Mouse (Mus musculus) gonadal fat pad, adult 2 months (tissue): ENCODE results near the gene Hspa1a. TPM values are rescaled to one million over a fixed set of nuclear protein-coding genes. Genes with fewer than 3 reads are reported as not detected.
"Not testable (repeated sequence)": the region's sequence is repeated elsewhere in the genome, so short reads cannot be mapped to it uniquely, and the experiment has no call there.

Source experiments
- DNase-seq: peaks from one replicate; pipeline ENCODE4 v3.0.0-alpha.2; 2012; ENCODE audit warnings: low read depth
- polyA plus RNA-seq: library from polyadenylated mRNA; depleted of rRNA; stranded (reverse); fragments of >200 nt; gene quantifications from 2 replicates; pipeline ENCODE4 v1.2.3, GENCODE M21; 2012

Hspa1a gene
- polyA plus RNA-seq, 1 experiment, result 37.0 TPM

DNA sequence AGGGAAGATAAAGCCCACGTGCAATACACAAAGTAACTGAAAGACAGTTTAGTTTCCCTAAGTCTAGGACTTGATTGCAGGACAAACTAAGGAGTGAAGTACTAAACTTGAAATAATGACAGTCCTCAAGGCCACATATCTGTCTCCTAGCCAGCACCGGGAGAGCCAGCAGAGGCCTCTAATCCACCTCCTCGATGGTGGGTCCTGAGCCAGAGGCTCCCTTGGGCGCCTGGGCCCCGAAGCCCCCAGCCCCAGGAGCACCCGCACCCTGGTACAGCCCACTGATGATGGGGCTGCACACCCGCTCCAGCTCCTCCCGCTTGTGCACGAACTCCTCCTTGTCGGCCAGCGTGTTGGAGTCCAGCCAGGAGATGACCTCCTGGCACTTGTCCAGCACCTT lies 2.1 kb downstream of the Hspa1a start, which contains the start of gene Gm20481:
Gene Gm20481 (plus strand): TSS at position 91 of the 400 bp plus-strand sequence.
- DNase-seq, result not testable (repeated sequence)

DNA sequence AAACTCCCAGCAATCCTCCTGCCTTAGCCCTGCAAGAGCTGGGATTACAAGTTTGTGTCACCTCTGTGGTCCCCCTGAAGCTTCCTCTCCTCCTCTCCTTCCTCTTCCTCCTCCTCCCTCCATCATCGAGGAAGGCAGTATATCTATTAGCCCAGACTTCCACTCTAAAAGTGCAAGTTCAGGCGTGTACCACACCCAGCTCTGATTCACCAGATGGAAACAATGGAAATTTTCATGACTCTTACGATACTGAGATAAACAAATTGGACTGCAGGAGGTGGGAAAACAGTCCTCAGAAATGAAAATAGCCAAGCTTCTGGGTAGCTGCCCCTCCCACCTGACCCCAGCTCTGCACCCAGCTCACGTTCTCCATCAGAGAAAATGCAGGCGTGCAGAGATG lies 6.3 kb downstream of the Hspa1a start:
- no peak for DNase-seq

DNA sequence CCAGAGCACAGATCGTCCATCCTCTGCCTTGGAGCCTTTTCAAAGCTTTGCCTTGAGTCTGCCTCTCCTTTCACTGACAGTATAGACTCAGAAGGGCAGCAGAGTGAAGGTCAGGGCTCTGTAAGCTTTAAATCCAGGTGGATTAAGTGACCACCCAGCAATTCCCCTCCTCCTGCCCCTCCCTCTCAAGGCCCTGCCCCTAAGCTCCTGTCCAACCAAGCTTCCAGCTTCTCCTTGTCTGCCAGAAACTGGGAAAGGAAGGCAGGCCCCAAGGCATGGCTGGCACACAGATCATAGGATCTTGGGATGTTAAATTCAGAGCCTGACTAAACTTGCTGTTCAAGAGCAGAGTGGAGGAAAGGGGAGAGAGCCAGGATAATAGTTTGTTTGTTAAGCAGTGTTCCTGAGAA lies 7.3 kb downstream of the Hspa1a start:
- DNase-seq, result peak; percentile 98

GRCm38 (mm10) chr17:34962841-34963240 lies 9.1 kb downstream of the Hspa1a start:
- no peak for DNase-seq

DNA sequence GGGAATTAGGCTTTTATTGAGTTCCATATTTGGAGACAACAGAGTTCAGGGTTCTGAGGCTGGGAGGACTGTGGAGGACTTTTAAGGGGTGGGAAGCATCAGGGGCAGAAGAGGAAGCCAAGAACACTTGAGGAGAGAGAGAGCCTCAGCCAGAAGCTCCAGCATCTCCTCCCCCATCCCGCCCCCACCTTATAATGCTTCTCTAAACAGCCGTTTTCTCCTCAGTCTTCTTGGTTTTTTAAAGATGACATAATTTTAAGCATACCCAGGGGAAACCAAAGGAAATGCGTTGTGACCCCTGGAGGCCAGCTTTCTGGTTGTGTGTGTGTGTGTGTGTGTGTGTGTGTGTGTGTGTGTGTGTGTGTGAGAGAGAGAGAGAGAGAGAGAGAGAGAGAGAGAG lies 9.8 kb downstream of the Hspa1a start:
- DNase-seq, result no peak

DNA sequence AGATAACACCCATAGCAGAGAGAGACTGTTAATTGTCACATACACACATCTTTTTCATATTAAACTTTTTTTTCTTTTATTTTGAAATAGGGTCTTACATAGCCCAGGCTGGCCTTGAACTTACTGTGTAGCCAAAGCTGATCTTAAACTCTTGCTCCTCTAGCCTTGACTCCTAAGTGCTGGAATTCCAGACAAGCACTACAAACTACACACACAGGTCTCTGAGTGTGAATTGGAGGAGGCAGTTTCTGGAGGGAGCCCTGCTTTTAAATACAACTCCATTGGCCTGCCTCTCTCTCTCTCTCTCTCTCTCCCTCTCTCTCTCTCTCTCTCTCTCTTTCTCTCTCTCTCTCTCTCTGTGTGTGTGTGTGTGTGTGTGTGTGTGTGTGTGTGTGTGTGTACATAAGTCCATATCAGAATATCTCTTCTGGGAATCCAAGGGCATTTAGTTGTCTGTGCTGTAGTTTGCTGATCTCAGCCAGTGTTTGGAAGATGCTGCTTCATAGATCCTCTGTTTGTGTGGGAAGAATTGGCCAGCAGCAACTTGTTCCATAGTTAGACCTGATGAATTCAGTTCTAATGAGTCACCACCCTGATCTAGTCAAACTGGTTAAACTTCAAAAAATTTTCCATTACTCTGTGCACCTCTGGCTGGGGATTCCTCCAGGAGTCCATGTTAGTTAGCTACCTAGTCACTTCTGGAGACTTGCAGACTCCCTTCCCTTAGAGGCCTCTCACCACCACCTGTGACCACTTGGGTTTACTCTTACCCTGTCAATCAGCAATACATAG lies 11.1 kb downstream of the Hspa1a start:
- no peak for DNase-seq

- no peak for DNase-seq
Measured at GRCm38 (mm10) chr17:34959881-34960515, 12.0 kb downstream of the Hspa1a start.

DNA sequence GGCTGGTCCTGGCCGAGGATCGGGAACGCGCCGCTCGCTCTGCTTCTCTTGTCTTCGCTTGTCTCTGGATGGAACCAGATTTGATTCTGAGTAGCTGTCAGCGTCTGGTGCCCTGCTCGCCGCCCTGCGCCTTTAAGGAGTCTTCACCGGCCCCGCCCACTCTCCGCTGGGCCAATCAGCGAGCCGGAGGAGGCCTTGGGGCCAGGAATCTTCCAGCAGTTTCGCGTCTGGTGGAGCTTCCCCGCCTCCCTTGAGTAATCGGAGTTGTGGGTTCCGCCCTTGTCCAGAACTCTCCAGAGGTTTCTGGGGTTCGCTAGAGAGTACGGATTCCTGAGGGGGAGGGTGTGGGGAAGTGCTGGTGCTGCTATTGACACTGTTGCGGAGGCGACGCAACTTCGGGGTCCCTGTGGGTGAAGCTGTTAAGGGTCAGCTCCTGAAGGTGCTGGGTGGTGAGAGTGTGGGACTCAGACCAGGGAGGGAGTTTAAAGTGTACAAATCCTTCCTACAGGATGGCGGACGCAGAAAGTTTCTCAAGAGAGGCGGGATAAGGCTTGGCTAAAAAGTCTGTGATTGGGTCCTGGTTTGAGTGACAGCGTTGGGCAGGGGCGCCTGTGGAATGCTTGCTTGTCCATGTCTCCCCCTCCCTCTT lies 12.7 kb downstream of the Hspa1a start, which contains the start of gene Hspa1b:
Gene Hspa1b (minus strand): TSS at position 109 of the 649 bp plus-strand sequence.
- DNase-seq, result not testable (repeated sequence)

- not testable (repeated sequence) for DNase-seq
Measured at GRCm38 (mm10) chr17:34958734-34959129, 13.2 kb downstream of the Hspa1a start.

DNA sequence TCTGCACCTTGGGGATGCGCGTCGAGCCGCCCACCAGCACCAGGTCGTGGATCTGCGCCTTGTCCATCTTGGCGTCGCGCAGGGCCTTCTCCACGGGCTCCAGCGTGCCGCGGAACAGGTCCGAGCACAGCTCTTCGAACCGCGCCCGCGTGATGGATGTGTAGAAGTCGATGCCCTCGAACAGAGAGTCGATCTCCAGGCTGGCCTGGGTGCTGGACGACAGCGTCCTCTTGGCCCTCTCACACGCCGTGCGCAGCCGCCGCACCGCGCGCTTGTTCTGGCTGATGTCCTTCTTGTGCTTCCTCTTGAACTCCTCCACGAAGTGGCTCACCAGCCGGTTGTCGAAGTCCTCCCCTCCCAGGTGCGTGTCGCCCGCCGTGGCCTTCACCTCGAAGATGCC lies 14.0 kb downstream of the Hspa1a start:
- not testable (repeated sequence) for DNase-seq

DNA sequence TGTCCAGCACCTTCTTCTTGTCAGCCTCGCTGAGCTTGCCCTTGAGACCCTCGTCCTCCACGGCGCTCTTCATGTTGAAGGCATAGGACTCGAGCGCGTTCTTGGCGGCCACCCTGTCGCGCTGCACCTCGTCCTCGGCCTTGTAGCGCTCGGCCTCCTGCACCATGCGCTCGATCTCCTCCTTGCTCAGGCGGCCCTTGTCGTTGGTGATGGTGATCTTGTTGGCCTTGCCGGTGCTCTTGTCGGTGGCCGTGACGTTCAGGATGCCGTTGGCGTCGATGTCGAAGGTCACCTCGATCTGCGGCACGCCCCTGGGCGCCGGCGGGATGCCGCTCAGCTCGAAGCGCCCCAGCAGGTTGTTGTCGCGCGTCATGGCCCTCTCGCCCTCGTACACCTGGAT lies 14.7 kb downstream of the Hspa1a start:
- DNase-seq, result not testable (repeated sequence)

GRCm38 (mm10) chr17:34956340-34956739 lies 15.6 kb downstream of the Hspa1a start:
- no peak for DNase-seq

GRCm38 (mm10) chr17:34955884-34956283 lies 16.1 kb downstream of the Hspa1a start:
- no peak for DNase-seq

GRCm38 (mm10) chr17:34954831-34955230 lies 17.1 kb downstream of the Hspa1a start:
- DNase-seq, result no peak

DNA sequence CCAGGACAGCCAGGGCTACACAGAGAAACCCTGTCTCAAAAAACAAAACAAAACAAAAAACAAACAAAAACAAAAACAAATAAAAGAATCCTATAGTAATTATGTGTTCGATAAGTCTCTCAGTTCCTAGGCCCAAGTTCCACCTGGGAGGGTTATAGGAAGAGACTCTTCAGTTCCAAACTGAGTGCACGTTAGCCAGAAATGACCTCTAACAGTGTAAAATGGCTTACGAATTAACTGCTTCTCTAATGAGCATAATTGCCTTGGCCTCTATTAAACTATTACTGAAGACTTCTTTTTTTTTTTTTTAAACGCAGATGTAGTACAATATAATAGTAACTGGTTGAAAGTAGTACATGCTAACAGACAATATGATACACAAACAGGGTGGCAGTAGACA lies 18.1 kb downstream of the Hspa1a start:
- DNase-seq, result no peak

- no peak for DNase-seq
Measured at GRCm38 (mm10) chr17:34953258-34953657, 18.7 kb downstream of the Hspa1a start.

- DNase-seq, result no peak
Measured at GRCm38 (mm10) chr17:34952378-34953040, 19.4 kb downstream of the Hspa1a start.

DNA sequence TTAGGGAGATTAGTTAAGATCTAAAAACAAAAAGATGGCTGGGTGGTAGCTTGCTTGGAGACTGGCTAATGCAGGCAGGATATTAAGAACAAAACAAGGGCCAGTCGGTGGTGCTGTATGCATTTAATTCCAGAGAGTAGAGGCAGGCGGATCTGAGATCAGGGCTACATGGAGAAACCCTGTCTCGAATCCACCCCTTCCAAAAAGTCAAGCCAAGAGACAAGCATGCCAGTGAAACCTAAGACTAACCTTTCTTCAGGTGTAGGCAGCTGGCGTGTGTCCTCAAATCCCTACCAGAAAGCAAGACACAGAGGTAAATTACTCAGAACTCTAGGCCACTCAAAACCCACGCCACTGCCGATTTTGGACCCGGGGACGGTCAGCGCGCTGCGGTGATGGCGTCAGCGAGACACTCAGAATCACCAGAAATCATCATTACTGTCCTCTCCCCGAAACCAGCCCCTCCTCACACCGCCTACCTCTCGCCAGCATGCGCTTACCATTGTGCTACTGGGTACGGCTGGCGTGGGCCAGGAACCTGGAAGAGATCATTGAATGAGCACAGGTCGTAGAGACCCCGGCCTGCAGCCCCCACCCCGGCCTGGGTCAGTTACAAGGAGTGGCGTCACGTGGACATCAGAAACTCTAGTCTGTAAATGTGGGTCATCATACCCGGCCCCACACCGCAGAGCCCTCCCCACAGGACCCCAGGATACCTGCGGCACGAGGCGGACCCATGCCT lies 20.1 kb downstream of the Hspa1a start:
- DNase-seq, result no peak

DNA sequence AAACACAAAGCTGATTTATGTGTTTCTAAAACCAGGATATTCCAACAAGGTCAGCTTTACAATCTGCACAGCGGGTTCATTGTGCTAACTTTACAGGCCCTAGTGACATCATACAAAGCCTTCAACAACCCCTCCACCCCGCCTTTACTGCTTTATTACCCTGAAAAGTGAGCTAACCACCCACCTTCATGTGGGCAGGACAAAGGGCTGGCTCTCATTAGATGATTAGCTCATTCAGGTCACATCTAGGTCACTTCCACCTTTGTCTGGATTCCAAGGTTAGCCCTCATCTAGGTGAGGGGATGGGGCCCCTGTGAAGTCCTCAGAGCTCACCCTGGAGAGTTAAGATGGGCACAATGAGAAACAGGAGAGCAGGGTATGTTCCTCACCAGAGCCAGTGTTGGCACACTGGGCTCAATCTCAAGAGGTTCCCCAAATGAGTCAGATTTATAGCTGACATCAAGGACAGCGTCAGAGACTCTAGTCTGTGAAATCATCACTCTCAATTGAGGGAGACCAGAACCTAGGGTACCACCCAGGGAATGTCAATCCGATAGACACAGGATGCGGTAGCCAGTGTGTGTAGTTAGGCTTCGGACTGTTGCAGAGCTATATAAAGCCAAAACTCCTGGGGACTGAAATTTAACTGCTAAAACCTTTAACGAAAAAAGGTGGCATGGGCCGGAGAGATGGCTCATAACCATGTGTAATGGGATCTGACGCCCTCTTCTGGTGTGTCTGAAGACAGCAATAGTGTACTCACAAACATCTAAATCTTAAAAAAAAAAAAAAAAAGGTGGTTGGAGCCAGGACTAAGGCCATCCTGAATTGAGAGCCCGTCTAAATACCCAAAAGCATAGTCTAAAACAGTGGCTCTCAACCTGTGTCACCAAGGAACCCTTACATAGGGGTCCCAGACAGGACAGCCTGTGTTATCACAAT lies 21.2 kb downstream of the Hspa1a start:
- no peak for DNase-seq

DNA sequence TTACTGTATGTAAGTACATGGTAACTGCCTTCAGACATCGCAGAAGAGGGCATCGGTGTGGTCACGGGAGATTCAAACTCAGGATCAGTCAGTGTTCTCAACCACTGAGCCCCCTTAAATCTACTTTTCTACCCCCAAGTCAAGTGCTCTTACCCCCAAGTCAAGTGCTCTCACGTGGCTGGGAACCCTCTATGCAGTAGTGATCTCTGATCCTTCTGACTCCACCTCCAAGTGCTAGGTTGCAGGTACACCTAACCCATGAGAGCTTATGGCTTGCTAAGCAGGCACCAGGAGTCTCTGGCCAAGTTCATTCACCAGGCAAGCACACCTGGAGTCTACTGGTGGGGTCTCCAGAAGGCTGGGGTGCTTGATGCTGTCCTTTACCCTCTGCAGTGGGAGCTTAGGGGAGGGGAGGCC lies 22.4 kb downstream of the Hspa1a start:
- DNase-seq, result no peak
